Mouse (Mus musculus): ENCODE results near the gene Agbl3. TPM values are rescaled to one million over a fixed set of nuclear protein-coding genes. Genes with fewer than 3 reads are reported as not detected.

Gene Agbl3
- polyA plus RNA-seq, 1 experiment = 1.0 TPM

GRCm38 (mm10) chr6:34907121-34907614 lies 126.9 kb downstream of the Agbl3 start:
- H3K27me3 ChIP-seq (ENCODE audit: control insufficient read depth, insufficient read depth, low read length) = no peaks in the 10 kb centered on the region
- H3K27ac ChIP-seq (ENCODE audit: insufficient read depth, low read length) = no peak overlapping the region
- peaks cover 21% of the 10 kb centered on the region for H3K36me3 ChIP-seq (ENCODE audit: control insufficient read depth, insufficient read depth, low read length)
- H3K4me3 ChIP-seq (ENCODE audit: extremely low read depth, insufficient read depth, insufficient read length) = no peak overlapping the region
- DNase-seq (ENCODE audit: low read depth in 1 of 2, low spot score in 2 of 2) = no peak
- WGBS = 78% methylated on average over 2 of the region's 2 CpGs
- H3K4me1 ChIP-seq (ENCODE audit: control insufficient read depth, insufficient read depth, insufficient read length) = peaks cover 14% of the 10 kb centered on the region
- TF ChIP-seq CTCF (IDR thresholded peaks at IDR 0.05; ENCODE audit: extremely low read depth, insufficient read depth, insufficient read length, insufficient replicate concordance) = no peak
- no peak for TF ChIP-seq POLR2A (IDR thresholded peaks at IDR 0.05; ENCODE audit: low read depth, low read length)

- WGBS = 85% methylated on average over 18 of the region's 18 CpGs
- TF ChIP-seq CTCF (IDR thresholded peaks at IDR 0.05; ENCODE audit: extremely low read depth, insufficient read depth, insufficient read length, insufficient replicate concordance) (no peak), POLR2A (IDR thresholded peaks at IDR 0.05; ENCODE audit: low read depth, low read length) (no peak)
- H3K27ac ChIP-seq (ENCODE audit: insufficient read depth, low read length) = peak overlapping the region; percentile 45; the same call in 1 of the 2 replicates
- no peak for DNase-seq (ENCODE audit: low read depth in 1 of 2, low spot score in 2 of 2)
- H3K4me1 ChIP-seq (ENCODE audit: control insufficient read depth, insufficient read depth, insufficient read length) = peaks cover 10% of the 10 kb centered on the region
- H3K36me3 ChIP-seq (ENCODE audit: control insufficient read depth, insufficient read depth, low read length) = peaks cover 21% of the 10 kb centered on the region
- H3K4me3 ChIP-seq (ENCODE audit: extremely low read depth, insufficient read depth, insufficient read length) = no peak overlapping the region
- no peaks in the 10 kb centered on the region for H3K27me3 ChIP-seq (ENCODE audit: control insufficient read depth, insufficient read depth, low read length)
These were observed 127.5 kb downstream of the Agbl3 start for GRCm38 (mm10) chr6:34907696-34908260.

Other genes starting within 250 kb of the Agbl3 start
- 6.9 and 8.0 TPM in 2 replicates for gene Cald1, start 181.9 kb upstream of the Agbl3 start, polyA plus RNA-seq (2012; rRNA removed)
- 15.0 and 17.4 TPM in 2 replicates for gene Tmem140, start 82.7 kb downstream of the Agbl3 start, polyA plus RNA-seq (2012; rRNA removed)
- gene Cyren, start 97.6 kb downstream of the Agbl3 start, polyA plus RNA-seq (2012; rRNA removed) = 8.0 and 8.1 TPM in 2 replicates
- gene Wdr91, start 130.4 kb downstream of the Agbl3 start, polyA plus RNA-seq (2012; rRNA removed) = 32.9 and 36.5 TPM in 2 replicates
- not detected in 2 replicates for gene Stra8, start 139.7 kb downstream of the Agbl3 start, polyA plus RNA-seq (2012; rRNA removed)
- 0.33 and 0.73 TPM in 2 replicates for gene Slc23a4, start 208.0 kb downstream of the Agbl3 start, polyA plus RNA-seq (2012; rRNA removed)

Measured in spleen, adult 2 months (tissue).